Mouse (Mus musculus) C2C12 (cell line): ENCODE measurements around the gene Fbxl13.

ENCODE experiments used
- CEBPB ChIP-seq: IDR thresholded peaks from one replicate; pipeline ENCODE4 v1.6.1; 2011; ENCODE audit warnings: low read depth, mild to moderate bottlenecking, control low read depth, moderate library complexity
- CTCF ChIP-seq: IDR thresholded peaks from one replicate; pipeline ENCODE4 v1.5.1; 2011; ENCODE audit not compliant: control insufficient read depth, insufficient read depth, insufficient read length
- MAX ChIP-seq: IDR thresholded peaks from one replicate; pipeline ENCODE4 v1.6.1; 2011; ENCODE audit warnings: mild to moderate bottlenecking, control low read depth
- MYOD1 ChIP-seq: IDR thresholded peaks from one replicate; pipeline ENCODE4 v1.6.1; 2011; ENCODE audit warnings: low read depth; ENCODE audit not compliant: control insufficient read depth, insufficient read length
- MYOG ChIP-seq: IDR thresholded peaks from one replicate; pipeline ENCODE4 v1.6.1; 2011; ENCODE audit not compliant: control insufficient read depth, insufficient read length; ENCODE audit errors: extremely low read depth
- USF1 ChIP-seq: IDR thresholded peaks from one replicate; pipeline ENCODE4 v1.6.1; 2011; ENCODE audit warnings: low read depth, mild to moderate bottlenecking, control low read depth, moderate library complexity

DNA sequence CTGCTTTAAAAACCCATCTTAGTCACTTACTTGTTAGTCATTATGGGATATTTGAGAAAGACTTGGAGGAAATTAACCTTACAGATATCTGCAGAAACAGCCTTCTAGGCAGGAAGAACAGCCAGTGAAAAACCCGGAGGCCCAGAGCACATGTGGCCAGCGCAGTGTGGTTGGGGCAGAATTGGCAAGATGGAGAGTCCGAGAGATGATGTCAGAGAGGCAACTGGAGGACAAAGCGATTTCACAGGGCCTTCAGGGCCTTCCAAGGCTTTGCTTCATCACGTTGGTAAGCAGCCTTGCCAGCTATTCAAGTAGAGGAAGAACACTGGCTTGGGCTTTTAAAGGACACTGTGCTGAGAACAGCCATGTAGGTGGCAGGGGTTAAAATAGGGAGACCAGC lies 112.5 kb downstream of the Fbxl13 start:
- no peak for TF ChIP-seq CEBPB
- no peak for TF ChIP-seq CTCF
- TF ChIP-seq MYOG, result no peak
- no peak for TF ChIP-seq MAX
- TF ChIP-seq MYOD1, result no peak
- TF ChIP-seq USF1, result no peak
